Mouse (Mus musculus): Measurements from ENCODE around the gene Tmc6. TPM values are rescaled to one million over a fixed set of nuclear protein-coding genes. Genes with fewer than 3 reads are reported as not detected.
"Not testable (repeated sequence)": the region's sequence is repeated elsewhere in the genome, so short reads cannot be mapped to it uniquely, and the experiment has no call there.

Tmc6 gene
- polyA plus RNA-seq, 1 experiment from 2014 or later = 13.3 TPM

GRCm38 (mm10) chr11:117801650-117802049 is 19.7 kb upstream of the Tmc6 start:
- 75% methylated on average over 7 of the region's 7 CpGs for WGBS
- H3K4me3 ChIP-seq = no peak overlapping the region
- no peak overlapping the region for H3K27ac ChIP-seq
- peaks cover 14% of the 10 kb centered on the region for H3K4me1 ChIP-seq (replicated peaks)
- H3K27me3 ChIP-seq (ENCODE audit: insufficient read depth, poor library complexity, severe bottlenecking) = no peaks in the 10 kb centered on the region
- no peaks in the 10 kb centered on the region for H3K9me3 ChIP-seq
- no peak for DNase-seq (ENCODE audit: low spot score)
- no peaks in the 10 kb centered on the region for H3K36me3 ChIP-seq

- Histone ChIP-seq H3K4me3 (no peak overlapping the region), H3K27ac (no peak overlapping the region), H3K27me3 (ENCODE audit: insufficient read depth, poor library complexity, severe bottlenecking) (no peaks in the 10 kb centered on the region), H3K4me1 (replicated peaks) (peaks cover 18% of the 10 kb centered on the region), H3K36me3 (no peaks in the 10 kb centered on the region), H3K9me3 (no peaks in the 10 kb centered on the region)
- WGBS = 85% methylated on average over 7 of the region's 7 CpGs
- DNase-seq (ENCODE audit: low spot score) = no peak
Measured at GRCm38 (mm10) chr11:117800038-117800437, 18.0 kb upstream of the Tmc6 start.

GRCm38 (mm10) chr11:117799174-117799573 is 17.2 kb upstream of the Tmc6 start:
- no peak for DNase-seq (ENCODE audit: low spot score)
- Histone ChIP-seq H3K36me3 (no peaks in the 10 kb centered on the region), H3K4me1 (replicated peaks) (peaks cover 18% of the 10 kb centered on the region), H3K27me3 (ENCODE audit: insufficient read depth, poor library complexity, severe bottlenecking) (no peaks in the 10 kb centered on the region), H3K27ac (no peak overlapping the region), H3K9me3 (no peaks in the 10 kb centered on the region), H3K4me3 (peak overlapping the region; percentile 1; the same call in 1 of the 2 replicates)
- 80% methylated on average over 5 of the region's 5 CpGs for WGBS

- peaks cover 6% of the 10 kb centered on the region for H3K27me3 ChIP-seq (ENCODE audit: insufficient read depth, poor library complexity, severe bottlenecking)
- DNase-seq (ENCODE audit: low spot score) = no peak
- no peaks in the 10 kb centered on the region for H3K36me3 ChIP-seq
- H3K9me3 ChIP-seq = no peaks in the 10 kb centered on the region
- peaks cover 21% of the 10 kb centered on the region for H3K4me1 ChIP-seq (replicated peaks)
- peak overlapping the region; percentile 0; the same call in 1 of the 2 replicates for H3K27ac ChIP-seq
- 48% methylated on average over 2 of the region's 2 CpGs for WGBS
- 0 out of 2 replicates have a peak overlapping the region, but pooled peaks have one; percentile 5 for H3K4me3 ChIP-seq
Measured at GRCm38 (mm10) chr11:117798160-117798541, 16.2 kb upstream of the Tmc6 start.

GRCm38 (mm10) chr11:117797511-117798159 is 15.6 kb upstream of the Tmc6 start, which contains the start of gene 6030468B19Rik:
Gene 6030468B19Rik, plus strand, starts transcription at chr11:117797660.
- DNase-seq (ENCODE audit: low spot score) = no peak
- Histone ChIP-seq H3K4me3 (0 out of 2 replicates have a peak within 1 kb of the TSS, but pooled peaks have one; percentile 5), H3K4me1 (replicated peaks) (peaks cover 22% of the 10 kb centered on the region), H3K9me3 (no peaks in the 10 kb centered on the region), H3K27me3 (ENCODE audit: insufficient read depth, poor library complexity, severe bottlenecking) (peaks cover 9% of the 10 kb centered on the region), H3K27ac (peak within 1 kb of the TSS; percentile 19), H3K36me3 (no peaks in the 10 kb centered on the region)
- WGBS = 59% methylated on average over 9 of the region's 9 CpGs

GRCm38 (mm10) chr11:117796954-117797353 is 15.0 kb upstream of the Tmc6 start:
- Histone ChIP-seq H3K4me3 (no peak overlapping the region), H3K36me3 (no peaks in the 10 kb centered on the region), H3K4me1 (replicated peaks) (peaks cover 29% of the 10 kb centered on the region), H3K9me3 (no peaks in the 10 kb centered on the region), H3K27me3 (ENCODE audit: insufficient read depth, poor library complexity, severe bottlenecking) (peaks cover 16% of the 10 kb centered on the region), H3K27ac (0 out of 2 replicates have a peak overlapping the region, but pooled peaks have one; percentile 12)
- DNase-seq (ENCODE audit: low spot score) = no peak
- WGBS = 49% methylated on average over 5 of the region's 5 CpGs

GRCm38 (mm10) chr11:117794035-117794551 is 12.1 kb upstream of the Tmc6 start:
- Histone ChIP-seq H3K4me3 (no peak overlapping the region), H3K4me1 (replicated peaks) (peaks cover 43% of the 10 kb centered on the region), H3K9me3 (no peaks in the 10 kb centered on the region), H3K27ac (no peak overlapping the region), H3K27me3 (ENCODE audit: insufficient read depth, poor library complexity, severe bottlenecking) (peaks cover 36% of the 10 kb centered on the region), H3K36me3 (no peaks in the 10 kb centered on the region)
- WGBS = 66% methylated on average over 4 of the region's 4 CpGs
- DNase-seq (ENCODE audit: low spot score) = no peak

- H3K4me1 ChIP-seq (replicated peaks) = peaks cover 37% of the 10 kb centered on the region
- H3K36me3 ChIP-seq = no peaks in the 10 kb centered on the region
- H3K9me3 ChIP-seq = no peaks in the 10 kb centered on the region
- peak overlapping the region; percentile 36 for H3K4me3 ChIP-seq
- DNase-seq (ENCODE audit: low spot score) = peak; percentile 37
- 8% methylated on average over 22 of the region's 22 CpGs for WGBS
- peak overlapping the region; percentile 12 for H3K27ac ChIP-seq
- H3K27me3 ChIP-seq (ENCODE audit: insufficient read depth, poor library complexity, severe bottlenecking) = peaks cover 36% of the 10 kb centered on the region
Measured at GRCm38 (mm10) chr11:117792281-117792888, 10.4 kb upstream of the Tmc6 start.

GRCm38 (mm10) chr11:117791441-117791761 is 9.4 kb upstream of the Tmc6 start:
- Histone ChIP-seq H3K4me1 (replicated peaks) (peaks cover 32% of the 10 kb centered on the region), H3K27me3 (ENCODE audit: insufficient read depth, poor library complexity, severe bottlenecking) (peaks cover 36% of the 10 kb centered on the region), H3K4me3 (no peak overlapping the region), H3K27ac (no peak overlapping the region), H3K36me3 (no peaks in the 10 kb centered on the region), H3K9me3 (no peaks in the 10 kb centered on the region)
- DNase-seq (ENCODE audit: low spot score) = no peak
- 85% methylated on average over 9 of the region's 9 CpGs for WGBS

- peaks cover 28% of the 10 kb centered on the region for H3K4me1 ChIP-seq (replicated peaks)
- H3K4me3 ChIP-seq = peak overlapping the region; percentile 28
- no peaks in the 10 kb centered on the region for H3K9me3 ChIP-seq
- H3K36me3 ChIP-seq = no peaks in the 10 kb centered on the region
- peak overlapping the region; percentile 53; the same call in 1 of the 2 replicates for H3K27ac ChIP-seq
- peaks cover 36% of the 10 kb centered on the region for H3K27me3 ChIP-seq (ENCODE audit: insufficient read depth, poor library complexity, severe bottlenecking)
- DNase-seq (ENCODE audit: low spot score) = no peak
- 29% methylated on average over 23 of the region's 23 CpGs for WGBS
Measured at GRCm38 (mm10) chr11:117790703-117791440, 8.9 kb upstream of the Tmc6 start.

GRCm38 (mm10) chr11:117790286-117790685 is 8.3 kb upstream of the Tmc6 start:
- DNase-seq (ENCODE audit: low spot score) = peak; percentile 79
- Histone ChIP-seq H3K9me3 (no peaks in the 10 kb centered on the region), H3K4me3 (peak overlapping the region; percentile 28), H3K27me3 (ENCODE audit: insufficient read depth, poor library complexity, severe bottlenecking) (peaks cover 42% of the 10 kb centered on the region), H3K36me3 (no peaks in the 10 kb centered on the region), H3K4me1 (replicated peaks) (peaks cover 27% of the 10 kb centered on the region), H3K27ac (peak overlapping the region; percentile 53; the same call in 1 of the 2 replicates)
- WGBS = 4% methylated on average over 14 of the region's 14 CpGs

- H3K27me3 ChIP-seq (ENCODE audit: insufficient read depth, poor library complexity, severe bottlenecking) = peaks cover 57% of the 10 kb centered on the region
- not testable (repeated sequence) for H3K4me3 ChIP-seq; DNase-seq (ENCODE audit: low spot score); H3K9me3 ChIP-seq; H3K27ac ChIP-seq; H3K36me3 ChIP-seq
- peaks cover 29% of the 10 kb centered on the region for H3K4me1 ChIP-seq (replicated peaks)
- WGBS = 87% methylated on average over 7 of the region's 7 CpGs
Measured at GRCm38 (mm10) chr11:117788481-117788880, 6.5 kb upstream of the Tmc6 start.
